Mouse (Mus musculus): Measurements from ENCODE around the gene Acvr1b. TPM values are rescaled to one million over a fixed set of nuclear protein-coding genes. Genes with fewer than 3 reads are reported as not detected.

Acvr1b gene
- total RNA-seq, 2 experiments from 2014 or later: 6.9 TPM

Other genes with a start within 250 kb of the Acvr1b start
- gene Gm47841, start 126.7 kb upstream of the Acvr1b start, total RNA-seq (2014; fragmentation: Nextera tagmentation): not detected in 2 replicates
- not detected in 2 replicates for gene Gm47841, start 126.7 kb upstream of the Acvr1b start, total RNA-seq (2017)
- not detected in 2 replicates for gene Fignl2, start 95.5 kb upstream of the Acvr1b start, total RNA-seq (2014; fragmentation: Nextera tagmentation)
- gene Fignl2, start 95.5 kb upstream of the Acvr1b start, total RNA-seq (2017): not detected in 2 replicates
- gene Ankrd33, start 58.3 kb upstream of the Acvr1b start, total RNA-seq (2014; fragmentation: Nextera tagmentation): not detected in 2 replicates
- not detected in 2 replicates for gene Ankrd33, start 58.3 kb upstream of the Acvr1b start, total RNA-seq (2017)
- gene Acvrl1, start 45.5 kb upstream of the Acvr1b start, total RNA-seq (2014; fragmentation: Nextera tagmentation): 0.30 TPM in 1 of 2 replicates, not detected in the other
- 0.73 and 2.7 TPM in 2 replicates for gene Acvrl1, start 45.5 kb upstream of the Acvr1b start, total RNA-seq (2017)
- gene Grasp, start 50.1 kb downstream of the Acvr1b start, total RNA-seq (2014; fragmentation: Nextera tagmentation): 3.2 and 4.1 TPM in 2 replicates
- gene Grasp, start 50.1 kb downstream of the Acvr1b start, total RNA-seq (2017): 0.26 and 1.0 TPM in 2 replicates
- 1.4 and 4.0 TPM in 2 replicates for gene Nr4a1, start 80.2 kb downstream of the Acvr1b start, total RNA-seq (2014; fragmentation: Nextera tagmentation)
- 2.4 and 4.1 TPM in 2 replicates for gene Nr4a1, start 80.2 kb downstream of the Acvr1b start, total RNA-seq (2017)
- gene Atg101, start 110.2 kb downstream of the Acvr1b start, total RNA-seq (2014; fragmentation: Nextera tagmentation): 35.3 and 36.0 TPM in 2 replicates
- 51.9 and 60.6 TPM in 2 replicates for gene Atg101, start 110.2 kb downstream of the Acvr1b start, total RNA-seq (2017)
- gene 6030408B16Rik, start 119.1 kb downstream of the Acvr1b start, total RNA-seq (2014; fragmentation: Nextera tagmentation): 0.60 TPM in 1 of 2 replicates, not detected in the other
- gene 6030408B16Rik, start 119.1 kb downstream of the Acvr1b start, total RNA-seq (2017): 0.86 TPM in 1 of 2 replicates, not detected in the other
- 3.2 and 4.2 TPM in 2 replicates for gene Krt80, start 196.1 kb downstream of the Acvr1b start, total RNA-seq (2014; fragmentation: Nextera tagmentation)
- 1.2 and 1.3 TPM in 2 replicates for gene Krt80, start 196.1 kb downstream of the Acvr1b start, total RNA-seq (2017)
- 0.21 and 0.67 TPM in 2 replicates for gene Krt7, start 237.0 kb downstream of the Acvr1b start, total RNA-seq (2014; fragmentation: Nextera tagmentation)
- 0.39 TPM in 1 of 2 replicates, not detected in the other for gene Krt7, start 237.0 kb downstream of the Acvr1b start, total RNA-seq (2017)